Mouse (Mus musculus) forebrain, embryonic 13.5 days (tissue): ENCODE measurements at regions not wholly inside any gene's neighbourhood (a gene's known extent, or its start where the extent isn't known, plus 50 kb on each side); places are given as distances from the start of the nearest gene placed in this dataset.

Experiments
- ATAC-seq: fragments of 200-750 bp; cut with Nextera tagmentation; 2 replicates; pipeline ENCODE4 v1.8.0; 2017
- H3K27ac ChIP-seq: fragments of 300-500 bp; sonication (generic); 2 replicates; pipeline ENCODE4 v1.5.1; 2015; ENCODE audit warnings: inconsistent platforms, mild to moderate bottlenecking, moderate library complexity
- H3K27me3 ChIP-seq: fragments of 300-500 bp; sonication (generic); 2 replicates; pipeline ENCODE4 v1.6.1; 2015; ENCODE audit warnings: mild to moderate bottlenecking, inconsistent platforms
- H3K36me3 ChIP-seq: fragments of 300-500 bp; sonication (generic); 2 replicates; pipeline ENCODE4 v1.6.1; 2015; ENCODE audit warnings: mild to moderate bottlenecking, inconsistent platforms; ENCODE audit not compliant: poor library complexity, severe bottlenecking
- H3K4me1 ChIP-seq: fragments of 300-500 bp; sonication (generic); 2 replicates; pipeline ENCODE4 v1.6.1; 2015; ENCODE audit warnings: inconsistent platforms
- H3K4me2 ChIP-seq: fragments of 300-500 bp; sonication (generic); 2 replicates; pipeline ENCODE4 v1.6.1; 2015; ENCODE audit warnings: inconsistent platforms, mild to moderate bottlenecking, moderate library complexity
- H3K4me3 ChIP-seq: fragments of 300-500 bp; sonication (generic); 2 replicates; pipeline ENCODE4 v1.5.1; 2015; ENCODE audit warnings: mild to moderate bottlenecking, inconsistent platforms
- H3K9ac ChIP-seq: fragments of 300-500 bp; sonication (generic); 2 replicates; pipeline ENCODE4 v1.6.1; 2015; ENCODE audit warnings: mild to moderate bottlenecking, inconsistent platforms
- H3K9me3 ChIP-seq: fragments of 300-500 bp; sonication (generic); replicated peaks from 2 replicates; pipeline ENCODE4 v1.6.1; 2016; ENCODE audit warnings: inconsistent platforms
- WGBS: fragments of 180-500 bp; shearing (Covaris S2); methylation state at CpG from one replicate; pipeline ENCODE4 v1.1.7; 2015; 5-methylcytosine and 5-hydroxymethylcytosine counted together

GRCm38 (mm10) chr2:7963456-7963855, 454.1 kb upstream of the Celf2 start:
- no peaks in the 10 kb centered on the region for H3K9me3 ChIP-seq
- H3K4me3 ChIP-seq = no peak overlapping the region
- no peaks in the 10 kb centered on the region for H3K4me1 ChIP-seq
- H3K9ac ChIP-seq = no peak overlapping the region
- no peak overlapping the region for H3K27ac ChIP-seq
- H3K36me3 ChIP-seq = no peaks in the 10 kb centered on the region
- H3K4me2 ChIP-seq = no peak overlapping the region
- no peaks in the 10 kb centered on the region for H3K27me3 ChIP-seq
- no peak for ATAC-seq

- Histone ChIP-seq H3K27ac (no peak overlapping the region), H3K4me3 (no peak overlapping the region), H3K27me3 (no peaks in the 10 kb centered on the region), H3K9me3 (no peaks in the 10 kb centered on the region), H3K9ac (no peak overlapping the region), H3K4me2 (no peak overlapping the region), H3K4me1 (no peaks in the 10 kb centered on the region), H3K36me3 (no peaks in the 10 kb centered on the region)
- 89% methylated on average over 2 of the region's 2 CpGs for WGBS
- no peak for ATAC-seq
Measured at GRCm38 (mm10) chr2:7954210-7954609, 444.8 kb upstream of the Celf2 start.

GRCm38 (mm10) chr2:7952846-7953245, 443.5 kb upstream of the Celf2 start:
- H3K4me2 ChIP-seq = no peak overlapping the region
- WGBS = 88% methylated on average over 2 of the region's 2 CpGs
- no peak for ATAC-seq

DNA sequence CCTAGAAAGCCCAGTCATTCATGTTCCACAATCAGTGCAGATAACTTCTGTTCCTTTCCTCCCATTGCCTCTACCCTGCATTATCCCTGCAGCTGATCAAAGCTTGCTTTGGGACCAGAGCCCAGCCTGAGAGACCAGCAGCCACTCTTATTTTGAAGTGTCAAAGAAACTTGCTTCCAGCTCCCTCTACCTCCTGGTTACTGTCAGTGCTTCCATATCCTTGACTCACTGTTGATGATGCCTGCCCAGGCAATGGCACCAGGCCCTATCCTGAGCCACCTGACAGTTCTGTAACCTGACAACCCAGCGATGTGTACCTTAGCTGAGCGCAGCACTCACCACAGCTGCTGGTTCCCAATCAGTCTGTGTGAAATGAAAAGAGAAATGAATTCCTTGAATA, 435.6 kb upstream of the Celf2 start:
- Histone ChIP-seq H3K4me3 (no peak overlapping the region), H3K9ac (no peak overlapping the region), H3K4me2 (no peak overlapping the region), H3K27ac (no peak overlapping the region), H3K36me3 (no peaks in the 10 kb centered on the region), H3K4me1 (no peaks in the 10 kb centered on the region), H3K27me3 (no peaks in the 10 kb centered on the region), H3K9me3 (no peaks in the 10 kb centered on the region)
- 0 out of 2 replicates have a peak, but pooled peaks have one; percentile 21 for ATAC-seq
- 63% methylated on average over 2 of the region's 2 CpGs for whole genome bisulfite sequencing

More at GRCm38 (mm10) chr2:7952846-7953245, 443.5 kb upstream of the Celf2 start:
- Histone ChIP-seq H3K27me3 (no peaks in the 10 kb centered on the region), H3K9ac (no peak overlapping the region), H3K9me3 (no peaks in the 10 kb centered on the region), H3K4me1 (no peaks in the 10 kb centered on the region), H3K4me3 (no peak overlapping the region), H3K27ac (no peak overlapping the region), H3K36me3 (no peaks in the 10 kb centered on the region)

- no peak overlapping the region for H3K4me2 ChIP-seq
- no peak overlapping the region for H3K27ac ChIP-seq
- H3K4me3 ChIP-seq = no peak overlapping the region
- WGBS = 82% methylated on average over 6 of the region's 6 CpGs
- H3K36me3 ChIP-seq = no peaks in the 10 kb centered on the region
- ATAC-seq = no peak
- no peaks in the 10 kb centered on the region for H3K27me3 ChIP-seq
- no peak overlapping the region for H3K9ac ChIP-seq
- no peaks in the 10 kb centered on the region for H3K9me3 ChIP-seq
- H3K4me1 ChIP-seq = no peaks in the 10 kb centered on the region
Measured at GRCm38 (mm10) chr2:7933617-7934016, 424.3 kb upstream of the Celf2 start.

DNA sequence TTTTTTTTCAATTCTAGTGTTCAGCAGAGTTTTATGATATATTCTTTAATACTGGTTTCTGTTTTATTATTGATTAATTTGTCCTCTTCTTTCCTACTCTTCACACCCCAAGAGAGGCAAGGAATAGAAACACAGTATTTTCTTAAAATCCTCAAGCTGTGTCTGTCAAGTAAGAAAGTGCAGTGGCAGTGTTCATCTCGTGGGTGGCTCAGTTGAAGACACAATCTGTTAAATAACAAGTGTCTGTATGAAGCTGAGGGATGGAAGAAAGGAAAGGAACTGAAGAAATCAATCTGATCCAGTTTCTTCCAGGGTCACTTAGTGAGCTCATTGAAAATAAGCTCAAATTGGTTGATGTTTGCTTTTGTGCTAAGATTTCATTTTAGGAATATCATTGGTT, 396.9 kb upstream of the Celf2 start:
- Histone ChIP-seq H3K9me3 (no peaks in the 10 kb centered on the region), H3K27me3 (no peaks in the 10 kb centered on the region), H3K4me2 (no peak overlapping the region), H3K36me3 (no peaks in the 10 kb centered on the region), H3K4me1 (no peaks in the 10 kb centered on the region), H3K9ac (no peak overlapping the region), H3K27ac (no peak overlapping the region), H3K4me3 (no peak overlapping the region)
- 42% methylated on average over 1 of the region's 1 CpGs for WGBS
- no peak for ATAC-seq

GRCm38 (mm10) chr2:7893787-7894186, 384.4 kb upstream of the Celf2 start:
- ATAC-seq = no peak
- Histone ChIP-seq H3K27me3 (no peaks in the 10 kb centered on the region), H3K4me3 (no peak overlapping the region), H3K27ac (no peak overlapping the region), H3K36me3 (no peaks in the 10 kb centered on the region), H3K4me1 (no peaks in the 10 kb centered on the region), H3K4me2 (no peak overlapping the region), H3K9ac (no peak overlapping the region), H3K9me3 (no peaks in the 10 kb centered on the region; the same call in 1 of the 2 replicates)
- 77% methylated on average over 3 of the region's 3 CpGs for WGBS
